Mouse (Mus musculus) heart, embryonic 12.5 days (tissue): ENCODE data around the gene Ralbp1. TPM values are rescaled to one million over a fixed set of nuclear protein-coding genes. Genes with fewer than 3 reads are reported as not detected.

Experiments used
- ATAC-seq: fragments of 200-750 bp; cut with Nextera tagmentation; 2 replicates; pipeline ENCODE4 v1.8.0; 2017; ENCODE audit warnings: moderate TSS enrichment, moderate library complexity; ENCODE audit not compliant: insufficient number of reproducible peaks, low FRiP score
- H3K27ac ChIP-seq: fragments of 300-500 bp; sonication (generic); 2 replicates; pipeline ENCODE4 v1.5.1; 2016; ENCODE audit warnings: mild to moderate bottlenecking, moderate library complexity; ENCODE audit not compliant: poor library complexity, severe bottlenecking
- H3K27me3 ChIP-seq: fragments of 300-500 bp; sonication (generic); replicated peaks from 2 replicates; pipeline ENCODE4 v1.6.1; 2016; ENCODE audit warnings: mild to moderate bottlenecking, moderate library complexity
- H3K36me3 ChIP-seq: fragments of 300-500 bp; sonication (generic); 2 replicates; pipeline ENCODE4 v1.6.1; 2016; ENCODE audit warnings: mild to moderate bottlenecking, moderate library complexity
- H3K4me1 ChIP-seq: fragments of 300-500 bp; sonication (generic); replicated peaks from 2 replicates; pipeline ENCODE4 v1.6.1; 2016; ENCODE audit warnings: mild to moderate bottlenecking
- H3K4me2 ChIP-seq: fragments of 300-500 bp; sonication (generic); 2 replicates; pipeline ENCODE4 v1.6.1; 2016; ENCODE audit warnings: mild to moderate bottlenecking, moderate library complexity
- H3K4me3 ChIP-seq: fragments of 300-500 bp; sonication (generic); 2 replicates; pipeline ENCODE4 v1.5.1; 2016; ENCODE audit warnings: mild to moderate bottlenecking
- H3K9ac ChIP-seq: fragments of 300-500 bp; sonication (generic); 2 replicates; pipeline ENCODE4 v1.6.1; 2016; ENCODE audit warnings: mild to moderate bottlenecking, moderate library complexity
- H3K9me3 ChIP-seq: fragments of 300-500 bp; sonication (generic); replicated peaks from 2 replicates; pipeline ENCODE4 v1.6.1; 2016; ENCODE audit warnings: mild to moderate bottlenecking, moderate library complexity
- WGBS: fragments of 180-500 bp; shearing (Covaris S2); methylation state at CpG from one replicate; pipeline ENCODE4 v1.1.7; 2016; 5-methylcytosine and 5-hydroxymethylcytosine counted together
- polyA plus RNA-seq: library from polyadenylated mRNA; unstranded; fragments of >200 nt; fragmentation: Nextera tagmentation; extraction: Ambion mirVana; gene quantifications from 2 replicates; pipeline ENCODE4 v1.2.1, GENCODE M21; 2016

Ralbp1 gene
- polyA plus RNA-seq, 1 experiment from 2014 or later: 41.1 TPM

GRCm38 (mm10) chr17:65916135-65916668, 30.6 kb upstream of the Ralbp1 start:
- H3K9me3 ChIP-seq: no peaks in the 10 kb centered on the region
- peak; percentile 82 for ATAC-seq
- WGBS: 45% methylated on average over 8 of the region's 8 CpGs
- peak overlapping the region; percentile 11; the same call in 1 of the 2 replicates for H3K4me2 ChIP-seq
- no peak overlapping the region for H3K9ac ChIP-seq
- peak overlapping the region; percentile 79 for H3K27ac ChIP-seq
- H3K4me1 ChIP-seq: peaks cover 13% of the 10 kb centered on the region
- no peak overlapping the region for H3K4me3 ChIP-seq
- peaks cover 9% of the 10 kb centered on the region for H3K36me3 ChIP-seq
- H3K27me3 ChIP-seq: no peaks in the 10 kb centered on the region

GRCm38 (mm10) chr17:65914083-65914482, 28.5 kb upstream of the Ralbp1 start:
- Histone ChIP-seq H3K4me2 (no peak overlapping the region), H3K4me3 (no peak overlapping the region), H3K9me3 (no peaks in the 10 kb centered on the region), H3K4me1 (peaks cover 13% of the 10 kb centered on the region), H3K9ac (no peak overlapping the region), H3K36me3 (peaks cover 3% of the 10 kb centered on the region; the same call in 1 of the 2 replicates), H3K27ac (no peak overlapping the region), H3K27me3 (no peaks in the 10 kb centered on the region)
- 70% methylated on average over 6 of the region's 6 CpGs for WGBS
- no peak for ATAC-seq

DNA sequence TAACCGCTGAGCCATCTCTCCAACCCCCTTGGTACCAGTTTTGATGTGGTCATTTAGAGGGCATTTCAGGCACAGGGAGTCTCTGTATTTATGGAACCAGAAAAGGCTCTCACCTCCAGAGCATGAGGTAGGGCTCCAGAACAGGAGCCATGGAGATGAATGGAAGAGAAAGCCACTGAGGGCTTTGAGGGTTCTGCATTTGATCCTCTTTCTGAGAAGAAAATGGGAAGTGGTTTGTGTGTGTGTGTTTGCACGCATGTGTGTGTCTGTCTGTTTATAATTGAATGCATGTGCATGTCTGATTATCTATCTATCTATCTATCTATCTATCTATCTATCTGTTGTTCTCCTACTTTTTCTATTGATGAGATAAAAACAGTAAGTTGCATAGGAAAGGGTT, 26.6 kb upstream of the Ralbp1 start:
- 91% methylated on average over 2 of the region's 2 CpGs for WGBS
- Histone ChIP-seq H3K9ac (no peak overlapping the region), H3K4me3 (no peak overlapping the region), H3K27me3 (no peaks in the 10 kb centered on the region), H3K4me2 (no peak overlapping the region), H3K4me1 (peaks cover 18% of the 10 kb centered on the region), H3K36me3 (no peaks in the 10 kb centered on the region), H3K9me3 (no peaks in the 10 kb centered on the region), H3K27ac (no peak overlapping the region)
- no peak for ATAC-seq

DNA sequence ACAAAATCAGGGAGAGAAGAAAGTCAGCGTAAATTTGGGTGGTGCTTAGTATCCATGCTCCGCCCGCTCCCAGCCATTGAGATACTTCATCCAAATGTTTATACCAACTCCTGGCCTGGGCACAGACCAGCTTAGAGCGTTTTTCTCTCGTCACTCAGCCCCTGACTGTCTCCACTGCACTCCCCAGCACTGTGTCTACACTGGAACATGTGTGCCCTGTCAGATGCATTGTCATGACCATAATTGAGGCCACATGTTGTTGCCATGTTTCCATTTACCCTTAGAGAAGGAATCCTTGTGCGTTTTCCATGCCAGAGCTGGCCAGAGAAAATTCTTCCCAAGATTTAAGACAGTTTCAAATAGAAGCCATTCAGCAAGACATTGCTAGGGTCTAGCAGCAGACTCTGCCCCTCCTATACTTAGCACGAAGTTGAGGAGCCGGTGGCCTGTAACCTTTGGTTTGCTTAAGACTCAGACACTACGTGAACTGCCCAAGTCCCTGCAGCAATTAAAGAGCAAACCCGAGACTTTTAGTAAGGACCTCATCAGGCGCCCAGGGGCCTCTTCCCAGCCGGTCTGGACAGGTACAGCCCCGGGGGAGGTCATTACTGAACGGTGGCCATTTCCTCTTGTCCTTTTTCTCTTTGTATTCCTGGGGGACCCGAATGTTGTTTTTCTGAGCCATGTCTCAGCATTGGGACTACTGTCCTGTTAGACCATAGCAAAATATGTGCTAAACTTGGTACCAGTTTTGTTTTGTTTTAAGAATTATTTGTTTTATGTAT, 25.9 kb upstream of the Ralbp1 start:
- Histone ChIP-seq H3K27me3 (no peaks in the 10 kb centered on the region), H3K4me3 (no peak overlapping the region), H3K36me3 (no peaks in the 10 kb centered on the region), H3K9ac (no peak overlapping the region), H3K4me2 (no peak overlapping the region), H3K4me1 (peaks cover 21% of the 10 kb centered on the region), H3K9me3 (no peaks in the 10 kb centered on the region), H3K27ac (no peak overlapping the region)
- no peak for ATAC-seq
- 80% methylated on average over 15 of the region's 15 CpGs for WGBS

GRCm38 (mm10) chr17:65908270-65908669, 22.7 kb upstream of the Ralbp1 start:
- peaks cover 18% of the 10 kb centered on the region for H3K4me1 ChIP-seq
- ATAC-seq: no peak
- peaks cover 6% of the 10 kb centered on the region for H3K36me3 ChIP-seq
- H3K27me3 ChIP-seq: no peaks in the 10 kb centered on the region
- H3K4me3 ChIP-seq: no peak overlapping the region
- no peak overlapping the region for H3K27ac ChIP-seq
- no peak overlapping the region for H3K9ac ChIP-seq
- no peak overlapping the region for H3K4me2 ChIP-seq
- no peaks in the 10 kb centered on the region for H3K9me3 ChIP-seq

- peak; percentile 78 for ATAC-seq
- Histone ChIP-seq H3K9me3 (0 out of 2 replicates have a peak, but pooled peaks cover 2% of the 10 kb centered on the region), H3K36me3 (peaks cover 7% of the 10 kb centered on the region), H3K4me1 (peaks cover 18% of the 10 kb centered on the region), H3K9ac (0 out of 2 replicates have a peak overlapping the region, but pooled peaks have one; percentile 22), H3K27ac (peak overlapping the region; percentile 69), H3K4me2 (peak overlapping the region; percentile 47), H3K27me3 (no peaks in the 10 kb centered on the region), H3K4me3 (no peak overlapping the region)
- WGBS: 41% methylated on average over 11 of the region's 11 CpGs
These were observed 21.4 kb upstream of the Ralbp1 start for GRCm38 (mm10) chr17:65906895-65907401.

- no peak for ATAC-seq
- Histone ChIP-seq H3K36me3 (peaks cover 7% of the 10 kb centered on the region), H3K4me1 (peaks cover 18% of the 10 kb centered on the region), H3K27ac (peak overlapping the region; percentile 69), H3K4me2 (peak overlapping the region; percentile 47), H3K4me3 (no peak overlapping the region), H3K27me3 (no peaks in the 10 kb centered on the region), H3K9me3 (0 out of 2 replicates have a peak, but pooled peaks cover 2% of the 10 kb centered on the region), H3K9ac (no peak overlapping the region)
- 29% methylated on average over 12 of the region's 12 CpGs for WGBS
These were observed 20.8 kb upstream of the Ralbp1 start for GRCm38 (mm10) chr17:65906313-65906894.

DNA sequence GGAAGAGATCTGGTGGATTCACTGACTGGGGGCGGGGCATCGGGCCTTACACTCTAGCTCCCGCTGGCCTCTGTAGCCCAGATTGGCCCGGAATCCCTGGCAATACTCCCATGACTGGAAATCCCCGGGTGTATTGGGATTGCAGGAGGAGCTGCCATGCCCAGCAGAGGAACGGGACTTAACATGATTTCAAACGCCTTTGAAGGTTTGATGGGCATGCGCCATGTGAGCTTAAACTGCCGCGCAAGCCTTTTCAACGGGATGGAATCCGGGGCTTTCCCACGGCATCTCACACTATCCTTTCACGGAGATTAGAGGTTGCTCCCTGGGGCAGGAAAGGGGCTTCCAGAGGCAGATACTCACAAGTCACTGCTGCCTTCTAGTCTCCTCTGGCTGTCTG, 19.6 kb upstream of the Ralbp1 start:
- no peak overlapping the region for H3K4me3 ChIP-seq
- no peak overlapping the region for H3K27ac ChIP-seq
- H3K9me3 ChIP-seq: 0 out of 2 replicates have a peak, but pooled peaks cover 2% of the 10 kb centered on the region
- no peak overlapping the region for H3K9ac ChIP-seq
- no peaks in the 10 kb centered on the region for H3K27me3 ChIP-seq
- H3K4me2 ChIP-seq: no peak overlapping the region
- peaks cover 18% of the 10 kb centered on the region for H3K4me1 ChIP-seq
- H3K36me3 ChIP-seq: peaks cover 7% of the 10 kb centered on the region
- WGBS: 73% methylated on average over 14 of the region's 14 CpGs
- no peak for ATAC-seq

DNA sequence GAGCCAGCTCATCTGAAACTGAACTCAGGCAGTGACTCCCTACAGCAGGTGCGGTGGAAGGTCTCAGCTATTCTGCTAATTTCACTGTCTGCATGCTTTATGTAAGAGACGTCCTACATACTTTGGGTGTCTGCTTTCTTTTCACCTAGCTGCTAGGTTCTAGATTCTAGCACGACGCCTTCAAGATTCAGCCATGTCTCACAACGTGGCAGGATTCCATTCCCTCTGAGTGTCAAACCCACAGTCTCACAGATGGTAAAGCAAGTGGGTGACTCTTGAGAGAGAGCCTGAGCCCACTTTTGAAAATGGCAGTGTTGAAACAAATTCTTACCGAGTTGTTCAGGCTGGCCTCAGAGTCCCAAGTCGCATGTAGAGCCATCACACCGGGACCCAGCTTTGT, 18.2 kb upstream of the Ralbp1 start:
- Histone ChIP-seq H3K36me3 (peaks cover 7% of the 10 kb centered on the region), H3K27ac (no peak overlapping the region), H3K4me2 (no peak overlapping the region), H3K9me3 (0 out of 2 replicates have a peak, but pooled peaks cover 2% of the 10 kb centered on the region), H3K27me3 (no peaks in the 10 kb centered on the region), H3K9ac (no peak overlapping the region), H3K4me1 (peaks cover 18% of the 10 kb centered on the region), H3K4me3 (no peak overlapping the region)
- no peak for ATAC-seq
- WGBS: 87% methylated on average over 8 of the region's 8 CpGs

GRCm38 (mm10) chr17:65903011-65903410, 17.4 kb upstream of the Ralbp1 start:
- Histone ChIP-seq H3K36me3 (peaks cover 7% of the 10 kb centered on the region), H3K27ac (no peak overlapping the region), H3K9me3 (0 out of 2 replicates have a peak, but pooled peaks cover 2% of the 10 kb centered on the region), H3K27me3 (no peaks in the 10 kb centered on the region), H3K9ac (no peak overlapping the region), H3K4me2 (no peak overlapping the region), H3K4me1 (peaks cover 18% of the 10 kb centered on the region), H3K4me3 (no peak overlapping the region)
- ATAC-seq: no peak
- 94% methylated on average over 1 of the region's 1 CpGs for WGBS

GRCm38 (mm10) chr17:65902281-65902680, 16.7 kb upstream of the Ralbp1 start:
- 80% methylated on average over 6 of the region's 6 CpGs for WGBS
- 0 out of 2 replicates have a peak, but pooled peaks cover 2% of the 10 kb centered on the region for H3K9me3 ChIP-seq
- peaks cover 7% of the 10 kb centered on the region for H3K36me3 ChIP-seq
- no peak overlapping the region for H3K9ac ChIP-seq
- no peak overlapping the region for H3K4me2 ChIP-seq
- H3K27ac ChIP-seq: no peak overlapping the region
- no peaks in the 10 kb centered on the region for H3K27me3 ChIP-seq
- ATAC-seq: no peak
- peaks cover 14% of the 10 kb centered on the region for H3K4me1 ChIP-seq
- no peak overlapping the region for H3K4me3 ChIP-seq
